Mouse (Mus musculus): ENCODE data around the gene Zfp800. TPM values are rescaled to one million over a fixed set of nuclear protein-coding genes. Genes with fewer than 3 reads are reported as not detected.

Gene Zfp800
- 10 to 100 TPM; 16.8 to 17.6 TPM for total RNA-seq (2021)
- long read RNA-seq, partial matches to known transcripts = 1 of 6 reads
- long read RNA-seq, other reads (novel, unspliced or antisense) = 0 of 6 reads

DNA sequence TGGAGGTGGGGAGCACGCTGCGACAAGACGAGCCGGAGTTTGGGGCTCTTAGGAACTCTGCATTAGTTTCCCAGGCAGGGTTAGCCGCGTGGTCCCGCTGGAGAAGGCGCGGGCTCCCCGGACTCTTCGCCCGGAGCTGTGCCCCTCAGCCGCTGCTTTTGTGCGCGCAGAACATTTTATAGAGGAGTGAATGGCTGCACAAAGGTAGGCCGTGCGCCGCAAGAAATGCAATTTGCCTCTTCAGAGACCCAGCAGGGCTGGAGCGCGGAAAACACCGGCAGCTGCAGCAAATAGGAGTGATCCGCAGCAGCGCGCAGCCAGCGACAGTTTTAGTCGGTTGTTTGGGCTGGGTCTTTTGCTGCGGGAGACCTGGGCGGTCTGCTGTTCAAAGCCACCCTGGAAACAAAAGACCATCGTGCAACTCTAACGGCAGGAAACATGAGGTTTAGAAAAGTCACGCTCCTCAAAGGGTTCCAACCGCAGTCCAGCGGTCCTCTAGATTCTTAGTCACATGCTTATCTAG, at the start of gene Zfp800:
Gene Zfp800, minus strand, starts transcription at position 325 of the 523 bp plus-strand sequence.
- peak in 1 of 2 experiments; percentile 38 for DNase-seq (ENCODE audit: low spot score in 2 of 2)

GRCm38 (mm10) chr6:28431538-28431855, 33.7 kb upstream of the Zfp800 start:
- no peak for DNase-seq (ENCODE audit: low spot score in 2 of 2)

DNA sequence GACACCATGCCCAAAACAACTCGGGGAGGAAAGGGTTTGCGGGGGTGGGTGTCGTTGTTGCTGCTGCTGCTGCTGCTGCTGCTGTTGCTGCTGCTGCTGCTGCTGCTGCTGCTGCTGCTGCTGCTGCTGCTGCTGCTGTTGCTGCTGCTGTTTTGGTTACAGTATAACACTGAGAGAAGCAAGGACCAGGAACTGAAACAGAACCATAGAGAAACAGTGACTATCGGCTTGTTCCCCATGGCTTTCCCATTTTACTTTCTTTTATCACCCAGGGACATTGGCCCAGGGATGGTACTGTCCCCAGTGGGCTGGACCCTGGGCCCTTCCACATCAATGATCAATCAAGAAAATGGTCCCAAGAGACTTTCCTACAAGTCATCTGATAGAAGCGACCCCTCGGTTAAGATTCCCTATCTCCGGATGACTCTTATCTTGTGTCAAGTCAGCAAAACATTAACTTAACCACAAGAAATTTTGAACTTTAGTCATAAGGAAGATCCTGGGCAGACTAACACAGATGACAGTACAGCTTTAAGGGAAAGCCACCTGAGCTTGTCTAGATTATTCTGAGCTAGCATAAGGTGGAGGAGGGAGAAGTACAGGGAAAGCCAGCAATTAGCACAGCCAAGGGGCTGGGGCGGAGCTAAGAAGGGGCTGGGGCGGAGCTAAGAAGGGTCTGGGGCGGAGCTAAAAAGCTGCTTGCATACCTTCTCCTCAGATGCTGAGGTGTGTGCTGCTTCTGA, 33.2 kb upstream of the Zfp800 start:
- no peak for DNase-seq (ENCODE audit: low spot score in 2 of 2)

DNA sequence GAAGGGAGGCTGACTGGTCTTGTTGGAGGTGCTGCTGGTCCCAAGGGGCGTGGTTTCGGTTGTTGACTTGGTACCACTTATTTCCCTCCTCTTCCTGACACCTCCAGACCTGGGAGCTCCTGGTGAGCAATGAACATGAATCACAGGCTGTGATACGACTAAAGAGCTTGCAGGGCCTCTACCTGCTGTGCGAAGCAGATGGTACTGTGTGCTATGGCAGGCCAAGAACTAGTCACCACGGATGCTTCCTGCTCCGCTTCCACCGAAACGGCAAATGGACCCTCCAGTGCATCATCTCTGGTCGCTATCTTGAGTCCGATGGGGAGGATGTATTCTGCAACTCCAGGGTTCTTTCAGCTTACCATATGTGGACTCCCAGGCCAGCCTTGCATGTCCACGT, 32.1 kb upstream of the Zfp800 start:
- no peak for DNase-seq (ENCODE audit: low spot score in 2 of 2)

GRCm38 (mm10) chr6:28428290-28428689, 30.5 kb upstream of the Zfp800 start, which contains the start of gene Gcc1:
TSS of gene Gcc1 (minus strand) at chr6:28428390.
- no peak for DNase-seq (ENCODE audit: low spot score in 2 of 2)

DNA sequence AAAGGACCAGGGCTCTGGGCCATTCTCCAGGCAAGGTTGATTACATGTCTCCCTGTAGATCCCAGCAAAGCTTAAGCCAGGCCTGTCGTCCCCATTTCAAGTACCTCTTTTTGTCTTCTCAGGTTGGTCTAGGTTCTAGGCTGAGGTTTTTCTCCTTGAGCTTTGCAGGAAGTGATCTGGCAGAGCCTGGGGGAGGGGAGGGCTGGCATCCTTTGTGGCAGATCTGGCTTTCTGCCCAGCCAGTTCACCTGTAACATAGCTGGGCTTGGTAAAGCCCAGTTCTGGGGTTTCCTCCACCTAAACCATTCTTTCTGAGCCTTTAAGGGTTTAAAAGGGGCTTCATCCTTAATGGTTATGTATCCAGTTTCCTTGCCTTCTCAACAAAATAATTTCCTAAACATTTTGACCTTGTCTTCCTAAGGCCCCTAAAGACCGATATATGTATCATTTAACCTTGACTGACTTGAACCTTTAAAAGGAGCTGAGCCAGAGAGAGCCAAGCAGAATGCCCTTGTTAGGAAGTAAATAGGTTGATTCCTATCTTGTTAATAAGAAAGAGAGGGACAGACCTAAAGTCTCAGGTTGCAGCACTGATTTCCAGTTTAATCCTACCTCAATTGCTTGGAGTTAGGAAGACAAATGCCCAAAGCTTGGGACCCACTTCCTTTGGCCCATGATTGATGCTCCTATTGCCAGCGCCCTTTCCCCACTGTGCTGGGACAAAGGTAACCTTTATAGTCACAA, 29.5 kb upstream of the Zfp800 start, which contains the start of gene Fscn3:
Gene Fscn3, plus strand, starts transcription at position 694 of the 744 bp plus-strand sequence.
- no peak for DNase-seq (ENCODE audit: low spot score in 2 of 2)

DNA sequence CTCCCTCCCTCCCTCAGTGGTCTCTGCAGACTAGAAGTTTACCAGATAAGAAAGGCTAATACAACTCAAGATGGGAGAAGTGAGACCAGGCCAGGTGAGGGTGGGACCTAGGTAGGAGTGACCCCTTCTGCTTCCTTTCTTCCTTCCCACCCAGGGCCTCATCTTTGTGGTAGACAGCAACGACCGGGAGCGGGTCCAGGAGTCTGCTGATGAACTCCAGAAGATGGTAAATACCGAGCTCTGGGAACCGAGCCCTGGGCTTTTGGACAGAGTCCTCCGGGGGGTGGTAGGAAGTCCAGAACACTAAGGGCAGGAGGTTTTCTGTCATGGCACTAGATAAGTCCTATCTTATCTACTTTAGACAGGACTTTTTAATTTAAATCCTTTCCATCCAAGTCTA, 27.2 kb upstream of the Zfp800 start:
- DNase-seq (ENCODE audit: low spot score in 2 of 2) = no peak

DNA sequence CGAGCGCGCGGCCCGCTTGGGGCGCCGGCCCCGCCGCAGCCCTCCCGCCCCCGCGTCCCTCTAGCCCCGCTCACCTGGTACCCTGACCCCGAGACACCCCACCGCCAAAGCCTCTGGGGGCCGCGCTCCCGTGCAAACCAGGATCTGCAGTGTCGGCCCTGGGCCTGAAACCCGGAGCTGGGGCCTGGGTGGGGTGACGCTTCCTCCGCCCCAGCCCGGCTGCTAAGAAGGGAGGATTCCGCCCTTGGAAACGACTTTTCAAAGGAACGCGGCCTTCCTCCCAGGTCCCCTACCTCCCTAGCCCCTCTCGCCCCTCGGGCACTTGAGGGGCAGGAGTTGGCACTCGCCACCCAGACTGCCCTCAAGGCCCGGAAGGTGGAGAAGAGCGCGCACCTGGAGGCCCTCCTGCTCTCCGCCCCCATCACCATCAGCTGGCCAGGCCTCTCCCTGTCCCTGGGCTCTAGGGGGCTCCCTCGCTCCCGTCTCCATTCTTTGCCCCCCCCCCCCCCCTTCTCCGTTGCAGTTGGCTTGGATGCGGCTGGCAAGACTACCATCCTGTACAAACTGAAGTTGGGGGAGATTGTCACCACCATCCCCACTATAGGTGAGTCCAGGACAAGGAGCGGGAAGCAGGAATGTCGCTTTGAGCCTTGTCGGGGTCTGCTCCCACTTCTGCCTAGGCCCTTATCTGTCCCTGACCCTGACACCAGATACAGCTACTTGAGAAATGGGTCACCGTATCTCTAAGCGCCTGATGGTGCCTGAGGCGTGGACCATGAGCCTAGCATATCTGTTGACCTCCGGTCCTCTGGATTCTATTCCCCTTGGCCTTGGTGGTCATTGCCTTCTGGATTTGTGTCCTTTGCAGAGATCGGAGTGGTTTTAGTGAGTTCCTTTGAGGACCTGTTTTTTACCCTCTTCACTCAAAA, 26.2 kb upstream of the Zfp800 start:
- peak; percentile 59 to 69 for DNase-seq (ENCODE audit: low spot score in 2 of 2)

GRCm38 (mm10) chr6:28423313-28423712, 25.5 kb upstream of the Zfp800 start, which contains the start of gene Arf5:
TSS of gene Arf5 (plus strand) at chr6:28423560.
- DNase-seq (ENCODE audit: low spot score in 2 of 2) = peak; percentile 94 to 96

DNA sequence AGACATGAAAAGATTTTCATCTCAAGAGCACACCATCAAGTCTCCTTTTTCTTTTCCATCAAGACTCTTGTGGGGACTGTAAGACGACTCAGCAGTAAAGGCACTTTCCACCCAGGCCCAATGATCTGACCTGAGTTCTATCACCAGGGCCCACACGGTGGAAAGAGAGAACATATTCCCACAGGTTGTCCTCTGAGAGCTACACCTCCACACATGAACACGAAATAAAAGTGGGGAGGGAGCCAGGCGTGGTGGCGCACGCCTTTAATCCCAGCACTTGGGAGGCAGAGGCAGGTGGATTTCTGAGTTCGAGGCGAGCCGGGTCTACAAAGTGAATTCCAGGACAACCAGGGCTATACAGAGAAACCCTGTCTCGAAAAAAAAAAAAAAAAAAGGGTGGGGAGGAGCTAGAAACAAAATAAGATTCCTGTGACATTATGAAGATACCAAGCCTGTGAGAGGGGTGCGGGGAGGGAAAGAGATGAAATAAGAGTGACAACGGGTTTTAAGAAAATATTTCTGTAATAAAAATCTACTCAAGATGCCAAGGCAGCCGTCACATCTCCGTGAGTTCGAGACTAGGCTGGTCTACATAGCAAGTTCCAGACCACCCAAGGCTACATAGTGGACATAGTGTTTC, 25.0 kb upstream of the Zfp800 start:
- DNase-seq (ENCODE audit: low spot score in 2 of 2) = peak in 1 of 2 experiments; percentile 19

- DNase-seq (ENCODE audit: low spot score in 2 of 2) = peak; percentile 89 to 94
Observed at GRCm38 (mm10) chr6:28421469-28422000, 23.7 kb upstream of the Zfp800 start.

DNA sequence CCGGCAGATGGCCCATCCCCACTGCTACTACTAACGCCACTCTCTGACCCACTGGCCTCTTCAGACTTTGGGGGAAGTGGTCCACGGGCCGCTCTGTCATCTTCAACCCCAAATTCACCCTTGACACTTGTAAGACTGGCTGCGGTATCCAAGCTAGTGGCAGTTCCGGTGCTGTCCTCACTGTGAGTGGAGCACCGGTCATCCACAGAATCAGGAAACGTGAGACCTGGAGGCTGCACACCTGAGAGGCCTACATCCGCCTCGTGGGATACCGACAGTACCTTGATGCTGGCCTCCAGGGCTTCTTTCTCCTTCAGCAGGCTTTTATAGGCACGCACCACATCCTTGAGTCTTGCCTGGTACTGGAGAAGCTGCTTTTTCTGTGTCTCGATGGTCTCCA, 23.1 kb upstream of the Zfp800 start:
- DNase-seq (ENCODE audit: low spot score in 2 of 2) = peak in 1 of 2 experiments; percentile 34

- DNase-seq (ENCODE audit: low spot score in 2 of 2) = no peak
Observed at GRCm38 (mm10) chr6:28420361-28420760, 22.6 kb upstream of the Zfp800 start.

DNA sequence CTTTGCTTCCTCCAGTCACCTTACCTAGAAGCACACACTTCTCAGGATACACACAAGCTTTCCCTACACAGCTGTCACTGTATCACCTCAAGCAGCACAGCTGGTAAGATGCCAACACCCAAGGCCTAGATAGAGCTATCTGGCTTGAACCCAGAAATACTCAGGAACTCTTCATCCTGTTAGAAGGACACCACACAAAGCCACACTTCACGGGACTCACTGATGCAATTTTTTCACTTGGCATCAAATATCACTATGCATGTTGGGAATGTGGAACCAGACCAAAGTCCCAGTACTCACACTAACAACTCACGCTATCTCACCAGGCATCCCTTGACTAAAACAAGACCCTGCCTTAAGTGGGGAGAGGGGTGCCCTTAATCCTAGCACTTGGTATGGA, 21.9 kb upstream of the Zfp800 start:
- DNase-seq (ENCODE audit: low spot score in 2 of 2) = no peak

GRCm38 (mm10) chr6:28418449-28418848, 20.6 kb upstream of the Zfp800 start:
- DNase-seq (ENCODE audit: low spot score in 2 of 2) = peak; percentile 72 to 81

- no peak for DNase-seq (ENCODE audit: low spot score in 2 of 2)
Observed at GRCm38 (mm10) chr6:28416981-28417380, 19.2 kb upstream of the Zfp800 start.

- no peak for DNase-seq (ENCODE audit: low spot score in 2 of 2)
Observed at GRCm38 (mm10) chr6:28411236-28411635, 13.4 kb upstream of the Zfp800 start.

DNA sequence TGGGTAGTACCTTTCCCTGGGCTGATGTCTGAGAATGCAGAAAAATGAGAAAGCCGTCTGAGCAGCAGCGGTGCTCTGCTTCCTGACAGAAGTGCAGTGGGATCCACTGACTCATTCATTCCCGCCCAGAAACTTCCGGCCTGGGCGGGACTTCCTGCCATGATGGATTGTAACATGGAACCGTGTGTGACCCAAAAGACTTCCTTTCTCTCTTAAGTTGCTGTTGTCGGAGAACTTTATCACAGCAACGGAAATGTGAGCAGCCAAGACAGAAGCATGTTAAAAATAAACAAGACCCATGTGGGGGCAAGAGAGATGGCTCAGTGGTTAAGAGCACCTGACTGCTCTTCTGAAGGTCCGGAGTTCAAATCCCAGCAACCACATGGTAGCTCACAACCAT, 12.2 kb upstream of the Zfp800 start:
- no peak for DNase-seq (ENCODE audit: low spot score in 2 of 2)

GRCm38 (mm10) chr6:28399791-28400190, 2.0 kb upstream of the Zfp800 start:
- no peak for DNase-seq (ENCODE audit: low spot score in 2 of 2)

GRCm38 (mm10) chr6:28398726-28399125, 921 bp upstream of the Zfp800 start:
- no peak for DNase-seq (ENCODE audit: low spot score in 2 of 2)

Data from layer of hippocampus, postnatal 10 days (tissue).